Mouse (Mus musculus) stomach, embryonic 14.5 days (tissue): Measurements from ENCODE around the gene Ghrh. TPM values are rescaled to one million over a fixed set of nuclear protein-coding genes. Genes with fewer than 3 reads are reported as not detected.

Source experiments
- ATAC-seq: fragments of 200-750 bp; cut with Nextera tagmentation; 2 replicates; pipeline ENCODE4 v1.8.0; 2017; ENCODE audit warnings: low read depth, moderate TSS enrichment; ENCODE audit not compliant: insufficient number of reproducible peaks, insufficient read depth, low FRiP score
- H3K27ac ChIP-seq: fragments of 300-500 bp; sonication (generic); 2 replicates; pipeline ENCODE4 v1.5.1; 2014; ENCODE audit warnings: mild to moderate bottlenecking, low read length, moderate library complexity, mixed read lengths
- H3K27me3 ChIP-seq: fragments of 300-500 bp; sonication (generic); 2 replicates; pipeline ENCODE4 v1.6.1; 2014; ENCODE audit warnings: low read length, control low read depth, mixed read lengths; ENCODE audit not compliant: control insufficient read depth, insufficient read depth
- H3K36me3 ChIP-seq: fragments of 300-500 bp; sonication (generic); 2 replicates; pipeline ENCODE4 v1.6.1; 2014; ENCODE audit warnings: mild to moderate bottlenecking, control low read depth, low read length, moderate library complexity, mixed read lengths; ENCODE audit not compliant: control insufficient read depth, insufficient read depth
- H3K4me1 ChIP-seq: fragments of 300-500 bp; sonication (generic); 2 replicates; pipeline ENCODE4 v1.6.1; 2014; ENCODE audit warnings: low read length, control low read depth, mixed read lengths; ENCODE audit not compliant: control insufficient read depth, insufficient read depth
- H3K4me2 ChIP-seq: fragments of 300-500 bp; sonication (generic); replicated peaks from 2 replicates; pipeline ENCODE4 v1.6.1; 2014; ENCODE audit warnings: low read depth, low read length, control low read depth
- H3K4me3 ChIP-seq: fragments of 300-500 bp; sonication (generic); 2 replicates; pipeline ENCODE4 v1.5.1; 2014; ENCODE audit warnings: low read depth, low read length, control low read depth
- H3K9ac ChIP-seq: fragments of 300-500 bp; sonication (generic); replicated peaks from 2 replicates; pipeline ENCODE4 v1.6.1; 2014; ENCODE audit warnings: low read depth, mild to moderate bottlenecking, control low read depth, low read length, moderate library complexity, mixed read lengths
- H3K9me3 ChIP-seq: fragments of 300-500 bp; sonication (generic); 2 replicates; pipeline ENCODE4 v1.6.1; 2016; ENCODE audit warnings: low read depth, low read length, control low read depth; ENCODE audit not compliant: control insufficient read depth
- WGBS: fragments of 180-500 bp; shearing (Covaris S2); extraction: QIAGEN DNeasy Blood & Tissue Kit; methylation state at CpG from one replicate; pipeline ENCODE4 v1.1.7; 2014; 5-methylcytosine and 5-hydroxymethylcytosine counted together
- polyA plus RNA-seq: library from polyadenylated mRNA; unstranded; fragments of >200 nt; fragmentation: Nextera tagmentation; extraction: Ambion mirVana; gene quantifications from 2 replicates; pipeline ENCODE4 v1.2.1, GENCODE M21; 2014

Gene Ghrh
- polyA plus RNA-seq, 1 experiment from 2014 or later, result not detected

- no peak overlapping the region for H3K27ac ChIP-seq
- H3K4me2 ChIP-seq, result peak overlapping the region; percentile 50
- no peak overlapping the region for H3K9ac ChIP-seq
- 77% methylated on average over 9 of the region's 9 CpGs for WGBS
- H3K9me3 ChIP-seq, result no peaks in the 10 kb centered on the region
- peak overlapping the region; percentile 67; the same call in 1 of the 2 replicates for H3K4me3 ChIP-seq
- H3K27me3 ChIP-seq, result no peaks in the 10 kb centered on the region
- ATAC-seq, result no peak
- peaks cover 7% of the 10 kb centered on the region; the same call in 1 of the 2 replicates for H3K4me1 ChIP-seq
- H3K36me3 ChIP-seq, result no peaks in the 10 kb centered on the region
Measured at GRCm38 (mm10) chr2:157366762-157367161, 19.5 kb upstream of the Ghrh start.

- Histone ChIP-seq H3K36me3 (no peaks in the 10 kb centered on the region), H3K9ac (no peak overlapping the region), H3K4me1 (no peaks in the 10 kb centered on the region), H3K27ac (no peak overlapping the region), H3K27me3 (no peaks in the 10 kb centered on the region), H3K4me3 (no peak overlapping the region), H3K4me2 (no peak overlapping the region), H3K9me3 (no peaks in the 10 kb centered on the region)
- WGBS, result 78% methylated on average over 3 of the region's 3 CpGs
- no peak for ATAC-seq
Measured at GRCm38 (mm10) chr2:157363031-157363430, 15.7 kb upstream of the Ghrh start.

GRCm38 (mm10) chr2:157360028-157360427 is 12.7 kb upstream of the Ghrh start:
- Histone ChIP-seq H3K27me3 (no peaks in the 10 kb centered on the region), H3K4me1 (no peaks in the 10 kb centered on the region), H3K27ac (no peak overlapping the region), H3K9ac (no peak overlapping the region), H3K36me3 (no peaks in the 10 kb centered on the region), H3K9me3 (no peaks in the 10 kb centered on the region), H3K4me3 (no peak overlapping the region), H3K4me2 (no peak overlapping the region)
- 62% methylated on average over 5 of the region's 5 CpGs for WGBS
- 0 out of 2 replicates have a peak, but pooled peaks have one; percentile 33 for ATAC-seq

- WGBS, result 62% methylated on average over 3 of the region's 3 CpGs
- no peak for ATAC-seq
- Histone ChIP-seq H3K9ac (no peak overlapping the region), H3K27ac (no peak overlapping the region), H3K4me1 (no peaks in the 10 kb centered on the region), H3K4me3 (no peak overlapping the region), H3K4me2 (no peak overlapping the region), H3K9me3 (no peaks in the 10 kb centered on the region), H3K36me3 (no peaks in the 10 kb centered on the region), H3K27me3 (no peaks in the 10 kb centered on the region)
Measured at GRCm38 (mm10) chr2:157354106-157354505, 6.8 kb upstream of the Ghrh start.

- Histone ChIP-seq H3K36me3 (no peaks in the 10 kb centered on the region), H3K9me3 (no peaks in the 10 kb centered on the region), H3K9ac (no peak overlapping the region), H3K4me3 (no peak overlapping the region), H3K4me2 (no peak overlapping the region), H3K27me3 (no peaks in the 10 kb centered on the region), H3K4me1 (peaks cover 4% of the 10 kb centered on the region), H3K27ac (no peak overlapping the region)
- ATAC-seq, result no peak
- 58% methylated on average over 4 of the region's 4 CpGs for WGBS
Measured at GRCm38 (mm10) chr2:157353183-157353582, 5.9 kb upstream of the Ghrh start.

GRCm38 (mm10) chr2:157349121-157349778 is 1.9 kb upstream of the Ghrh start:
- H3K4me2 ChIP-seq, result no peak overlapping the region
- H3K27me3 ChIP-seq, result no peaks in the 10 kb centered on the region
- H3K4me1 ChIP-seq, result peaks cover 10% of the 10 kb centered on the region
- no peaks in the 10 kb centered on the region for H3K36me3 ChIP-seq
- no peaks in the 10 kb centered on the region for H3K9me3 ChIP-seq
- peak overlapping the region; percentile 93; the same call in 1 of the 2 replicates for H3K27ac ChIP-seq
- no peak overlapping the region for H3K4me3 ChIP-seq
- ATAC-seq, result no peak
- H3K9ac ChIP-seq, result no peak overlapping the region
- 53% methylated on average over 12 of the region's 12 CpGs for WGBS

GRCm38 (mm10) chr2:157343337-157343736 is 4.0 kb downstream of the Ghrh start:
- ATAC-seq, result no peak
- Histone ChIP-seq H3K4me1 (peaks cover 11% of the 10 kb centered on the region; the same call in 1 of the 2 replicates), H3K27me3 (no peaks in the 10 kb centered on the region), H3K9me3 (no peaks in the 10 kb centered on the region), H3K36me3 (no peaks in the 10 kb centered on the region), H3K27ac (no peak overlapping the region), H3K9ac (no peak overlapping the region), H3K4me2 (no peak overlapping the region), H3K4me3 (no peak overlapping the region)
- WGBS, result 53% methylated on average over 6 of the region's 6 CpGs

GRCm38 (mm10) chr2:157342328-157342926 is 4.9 kb downstream of the Ghrh start:
- H3K4me2 ChIP-seq, result no peak overlapping the region
- no peaks in the 10 kb centered on the region for H3K36me3 ChIP-seq
- H3K9ac ChIP-seq, result no peak overlapping the region
- no peak overlapping the region for H3K27ac ChIP-seq
- WGBS, result 53% methylated on average over 5 of the region's 5 CpGs
- H3K4me3 ChIP-seq, result no peak overlapping the region
- no peaks in the 10 kb centered on the region for H3K9me3 ChIP-seq
- no peaks in the 10 kb centered on the region for H3K27me3 ChIP-seq
- peaks cover 7% of the 10 kb centered on the region; the same call in 1 of the 2 replicates for H3K4me1 ChIP-seq
- ATAC-seq, result no peak
